Mouse (Mus musculus) hindbrain, embryonic 16.5 days (tissue): Measurements from ENCODE around the gene Acad11. TPM values are rescaled to one million over a fixed set of nuclear protein-coding genes. Genes with fewer than 3 reads are reported as not detected.

Source experiments
- ATAC-seq: fragments of 200-750 bp; cut with Nextera tagmentation; 2 replicates; pipeline ENCODE4 v1.8.0; 2017; ENCODE audit warnings: moderate TSS enrichment, moderate library complexity
- H3K27ac ChIP-seq: fragments of 300-500 bp; sonication (generic); 2 replicates; pipeline ENCODE4 v1.5.1; 2014; ENCODE audit warnings: low read depth, mild to moderate bottlenecking, control low read depth, low read length, moderate library complexity
- H3K27me3 ChIP-seq: fragments of 300-500 bp; sonication (generic); replicated peaks from 2 replicates; pipeline ENCODE4 v1.6.1; 2014; ENCODE audit warnings: low read length; ENCODE audit not compliant: control insufficient read depth, insufficient read depth
- H3K36me3 ChIP-seq: fragments of 300-500 bp; sonication (generic); 2 replicates; pipeline ENCODE4 v1.6.1; 2014; ENCODE audit warnings: mild to moderate bottlenecking, low read length, moderate library complexity, mixed read lengths; ENCODE audit not compliant: control insufficient read depth, insufficient read depth
- H3K4me1 ChIP-seq: fragments of 300-500 bp; sonication (generic); 2 replicates; pipeline ENCODE4 v1.6.1; 2014; ENCODE audit warnings: low read depth, low read length; ENCODE audit not compliant: control insufficient read depth, insufficient read depth
- H3K4me2 ChIP-seq: fragments of 300-500 bp; sonication (generic); 2 replicates; pipeline ENCODE4 v1.6.1; 2014; ENCODE audit warnings: mild to moderate bottlenecking, low read length, control low read depth, moderate library complexity
- H3K4me3 ChIP-seq: fragments of 300-500 bp; sonication (generic); 2 replicates; pipeline ENCODE4 v1.5.1; 2014; ENCODE audit warnings: mild to moderate bottlenecking, low read length, control low read depth, moderate library complexity
- H3K9ac ChIP-seq: fragments of 300-500 bp; sonication (generic); 2 replicates; pipeline ENCODE4 v1.6.1; 2014; ENCODE audit warnings: low read depth, mild to moderate bottlenecking, control low read depth, low read length, moderate library complexity
- H3K9me3 ChIP-seq: fragments of 300-500 bp; sonication (generic); 2 replicates; pipeline ENCODE4 v1.6.1; 2014; ENCODE audit warnings: mild to moderate bottlenecking, low read length, moderate library complexity; ENCODE audit not compliant: control insufficient read depth
- WGBS: fragments of 180-500 bp; shearing (Covaris S2); extraction: QIAGEN DNeasy Blood & Tissue Kit; methylation state at CpG from one replicate; pipeline ENCODE4 v1.1.7; 2014; 5-methylcytosine and 5-hydroxymethylcytosine counted together
- polyA plus RNA-seq: library from polyadenylated mRNA; unstranded; fragments of >200 nt; fragmentation: Nextera tagmentation; extraction: Ambion mirVana; gene quantifications from 2 replicates; pipeline ENCODE4 v1.2.1, GENCODE M21; 2015

Acad11 gene
- polyA plus RNA-seq, 1 experiment from 2014 or later = 8.9 TPM

DNA sequence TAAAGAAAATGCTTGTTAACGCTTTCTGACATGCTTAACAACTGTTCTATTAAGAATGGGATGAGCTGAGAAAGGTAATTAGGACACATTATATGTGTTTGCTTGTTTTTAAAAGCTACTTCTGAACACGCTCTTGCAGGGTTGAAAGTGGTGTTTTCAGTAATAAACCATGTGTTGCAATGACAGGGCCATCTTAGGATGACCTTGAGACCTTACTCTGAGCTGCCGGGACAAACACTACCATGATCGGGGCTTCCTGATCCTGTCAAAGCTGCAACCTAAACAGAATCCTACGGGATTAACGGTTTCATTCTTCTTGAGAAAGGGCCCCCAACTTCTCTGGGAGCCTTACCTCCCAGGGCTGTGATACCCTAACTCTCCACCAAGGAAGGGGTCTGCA lies 108.5 kb downstream of the Acad11 start:
- Histone ChIP-seq H3K4me1 (no peaks in the 10 kb centered on the region), H3K9ac (no peak overlapping the region), H3K4me2 (no peak overlapping the region), H3K4me3 (no peak overlapping the region), H3K36me3 (peaks cover 29% of the 10 kb centered on the region), H3K9me3 (no peaks in the 10 kb centered on the region), H3K27me3 (no peaks in the 10 kb centered on the region), H3K27ac (no peak overlapping the region)
- no peak for ATAC-seq
- 94% methylated on average over 6 of the region's 6 CpGs for WGBS

DNA sequence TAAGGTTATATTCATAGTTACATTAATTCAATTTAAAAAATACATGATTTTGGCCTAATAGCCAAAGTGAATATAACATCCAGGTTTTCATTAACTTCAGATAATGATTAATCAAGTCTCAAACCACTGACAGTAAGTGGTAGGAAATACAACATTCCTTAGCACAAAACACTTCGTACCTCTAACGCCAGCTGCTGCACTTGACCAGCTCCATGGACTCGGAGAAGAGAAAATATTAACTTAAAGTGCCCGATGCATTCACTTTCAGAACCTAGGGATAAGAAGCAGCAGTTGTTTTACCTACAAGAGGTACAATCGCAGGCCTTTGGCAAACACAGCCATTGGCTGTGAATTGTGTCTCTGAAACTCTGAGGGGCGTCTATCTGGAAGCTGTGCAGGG lies 109.2 kb downstream of the Acad11 start:
- no peak overlapping the region for H3K27ac ChIP-seq
- no peak overlapping the region for H3K9ac ChIP-seq
- no peak overlapping the region for H3K4me3 ChIP-seq
- 97% methylated on average over 6 of the region's 6 CpGs for WGBS
- no peaks in the 10 kb centered on the region for H3K4me1 ChIP-seq
- no peak overlapping the region for H3K4me2 ChIP-seq
- no peaks in the 10 kb centered on the region for H3K9me3 ChIP-seq
- ATAC-seq = no peak
- H3K27me3 ChIP-seq = no peaks in the 10 kb centered on the region
- H3K36me3 ChIP-seq = peaks cover 31% of the 10 kb centered on the region

Other genes starting within 250 kb of the Acad11 start
- 4.4 and 5.6 TPM in 2 replicates for gene Nphp3, start 60.8 kb upstream of the Acad11 start, polyA plus RNA-seq
- gene Gm28305, start 22.7 kb upstream of the Acad11 start, polyA plus RNA-seq = not detected in 2 replicates
- gene Uba5, start 243 bp upstream of the Acad11 start, polyA plus RNA-seq = 66.5 and 68.4 TPM in 2 replicates
- gene Ackr4, start 63.6 kb downstream of the Acad11 start, polyA plus RNA-seq = 1.8 and 2.6 TPM in 2 replicates
- gene Dnajc13, start 199.6 kb downstream of the Acad11 start, polyA plus RNA-seq = 17.8 TPM in 2 replicates